Mouse (Mus musculus) hindbrain, embryonic 14.5 days (tissue): ENCODE measurements around the gene Thsd7b. TPM values are rescaled to one million over a fixed set of nuclear protein-coding genes. Genes with fewer than 3 reads are reported as not detected.
A peak's percentile ranks its signal among the peaks of the same experiment; 100 is the strongest.

Experiments used
- ATAC-seq: fragments of 200-750 bp; cut with Nextera tagmentation; 2 replicates; pipeline ENCODE4 v1.8.0; 2017; ENCODE audit warnings: moderate number of reproducible peaks, mild to moderate bottlenecking, moderate TSS enrichment, moderate library complexity; ENCODE audit not compliant: low FRiP score
- DNase-seq: peaks from one replicate; pipeline ENCODE4 v3.0.0-alpha.2; 2015; ENCODE audit warnings: low spot score
- H3K27ac ChIP-seq: fragments of 300-500 bp; sonication (generic); 2 replicates; pipeline ENCODE4 v1.5.1; 2014; ENCODE audit warnings: mild to moderate bottlenecking, moderate library complexity
- H3K27me3 ChIP-seq: fragments of 300-500 bp; sonication (generic); 2 replicates; pipeline ENCODE4 v1.6.1; 2014; ENCODE audit warnings: mild to moderate bottlenecking, low read length, mixed read lengths; ENCODE audit not compliant: control insufficient read depth, insufficient read depth
- H3K36me3 ChIP-seq: fragments of 300-500 bp; sonication (generic); replicated peaks from 2 replicates; pipeline ENCODE4 v1.6.1; 2014; ENCODE audit not compliant: control insufficient read depth, insufficient read depth
- H3K4me1 ChIP-seq: fragments of 300-500 bp; sonication (generic); replicated peaks from 2 replicates; pipeline ENCODE4 v1.6.1; 2014; ENCODE audit warnings: antibody characterized with exemption, low read length, mixed read lengths; ENCODE audit not compliant: control insufficient read depth, insufficient read depth
- H3K4me2 ChIP-seq: fragments of 300-500 bp; sonication (generic); replicated peaks from 2 replicates; pipeline ENCODE4 v1.6.1; 2014; ENCODE audit warnings: mild to moderate bottlenecking, moderate library complexity
- H3K4me3 ChIP-seq: fragments of 300-500 bp; sonication (generic); replicated peaks from 2 replicates; pipeline ENCODE4 v1.5.1; 2014; ENCODE audit warnings: mild to moderate bottlenecking, low read length
- H3K9ac ChIP-seq: fragments of 300-500 bp; sonication (generic); 2 replicates; pipeline ENCODE4 v1.6.1; 2014
- H3K9me3 ChIP-seq: fragments of 300-500 bp; sonication (generic); 2 replicates; pipeline ENCODE4 v1.6.1; 2016; ENCODE audit warnings: low read length; ENCODE audit not compliant: control insufficient read depth
- WGBS: fragments of 180-500 bp; shearing (Covaris S2); extraction: QIAGEN DNeasy Blood & Tissue Kit; methylation state at CpG from one replicate; pipeline ENCODE4 v1.1.7; 2014; 5-methylcytosine and 5-hydroxymethylcytosine counted together
- polyA plus RNA-seq: library from polyadenylated mRNA; unstranded; fragments of >200 nt; fragmentation: Nextera tagmentation; extraction: Ambion mirVana; gene quantifications from 2 replicates; pipeline ENCODE4 v1.2.1, GENCODE M21; 2014

Thsd7b gene
- polyA plus RNA-seq, 1 experiment from 2014 or later = 12.5 TPM

- no peak overlapping the region for H3K27ac ChIP-seq
- no peaks in the 10 kb centered on the region for H3K9me3 ChIP-seq
- H3K36me3 ChIP-seq = no peaks in the 10 kb centered on the region
- H3K4me2 ChIP-seq = no peak overlapping the region
- WGBS = 95% methylated on average over 4 of the region's 4 CpGs
- no peak overlapping the region for H3K9ac ChIP-seq
- H3K4me1 ChIP-seq = 0 out of 2 replicates have a peak, but pooled peaks cover 3% of the 10 kb centered on the region
- no peaks in the 10 kb centered on the region for H3K27me3 ChIP-seq
- H3K4me3 ChIP-seq = no peak overlapping the region
- no peak for ATAC-seq
- no peak for DNase-seq
Observed at GRCm38 (mm10) chr1:129363368-129363767, 90.3 kb downstream of the Thsd7b start.

GRCm38 (mm10) chr1:129364828-129365227, 91.7 kb downstream of the Thsd7b start:
- Histone ChIP-seq H3K4me3 (no peak overlapping the region), H3K4me2 (no peak overlapping the region), H3K36me3 (no peaks in the 10 kb centered on the region), H3K4me1 (0 out of 2 replicates have a peak, but pooled peaks cover 3% of the 10 kb centered on the region), H3K27ac (peak overlapping the region; percentile 48), H3K27me3 (no peaks in the 10 kb centered on the region), H3K9me3 (no peaks in the 10 kb centered on the region), H3K9ac (no peak overlapping the region)
- no peak for DNase-seq
- ATAC-seq = no peak

GRCm38 (mm10) chr1:129365590-129365989, 92.5 kb downstream of the Thsd7b start:
- 35% methylated on average over 1 of the region's 1 CpGs for WGBS
- no peak overlapping the region for H3K27ac ChIP-seq
- no peak overlapping the region for H3K9ac ChIP-seq
- ATAC-seq (no peak), DNase-seq (no peak)
- H3K4me1 ChIP-seq = 0 out of 2 replicates have a peak, but pooled peaks cover 3% of the 10 kb centered on the region
- H3K27me3 ChIP-seq = no peaks in the 10 kb centered on the region
- H3K9me3 ChIP-seq = no peaks in the 10 kb centered on the region
- no peak overlapping the region for H3K4me2 ChIP-seq
- H3K36me3 ChIP-seq = no peaks in the 10 kb centered on the region
- no peak overlapping the region for H3K4me3 ChIP-seq

GRCm38 (mm10) chr1:129386479-129386878, 113.4 kb downstream of the Thsd7b start:
- Histone ChIP-seq H3K4me3 (no peak overlapping the region), H3K9ac (no peak overlapping the region), H3K4me1 (no peaks in the 10 kb centered on the region), H3K4me2 (no peak overlapping the region), H3K36me3 (no peaks in the 10 kb centered on the region), H3K27me3 (no peaks in the 10 kb centered on the region), H3K27ac (no peak overlapping the region), H3K9me3 (no peaks in the 10 kb centered on the region)
- DNase-seq (no peak), ATAC-seq (no peak)

GRCm38 (mm10) chr1:129411584-129411983, 138.5 kb downstream of the Thsd7b start:
- ATAC-seq = no peak
- Histone ChIP-seq H3K9me3 (no peaks in the 10 kb centered on the region), H3K4me1 (no peaks in the 10 kb centered on the region), H3K27ac (no peak overlapping the region), H3K9ac (no peak overlapping the region), H3K4me3 (no peak overlapping the region), H3K4me2 (no peak overlapping the region), H3K36me3 (no peaks in the 10 kb centered on the region), H3K27me3 (no peaks in the 10 kb centered on the region)
- 98% methylated on average over 1 of the region's 1 CpGs for WGBS
- no peak for DNase-seq

GRCm38 (mm10) chr1:129421581-129421980, 148.5 kb downstream of the Thsd7b start:
- H3K9me3 ChIP-seq = no peaks in the 10 kb centered on the region
- H3K27ac ChIP-seq = no peak overlapping the region
- no peak overlapping the region for H3K9ac ChIP-seq
- no peaks in the 10 kb centered on the region for H3K4me1 ChIP-seq
- H3K4me3 ChIP-seq = no peak overlapping the region
- no peak for ATAC-seq
- DNase-seq = no peak
- H3K4me2 ChIP-seq = no peak overlapping the region
- H3K27me3 ChIP-seq = no peaks in the 10 kb centered on the region
- H3K36me3 ChIP-seq = no peaks in the 10 kb centered on the region

- H3K27me3 ChIP-seq = no peaks in the 10 kb centered on the region
- H3K4me1 ChIP-seq = no peaks in the 10 kb centered on the region
- H3K27ac ChIP-seq = no peak overlapping the region
- no peak overlapping the region for H3K4me3 ChIP-seq
- H3K36me3 ChIP-seq = no peaks in the 10 kb centered on the region
- H3K4me2 ChIP-seq = no peak overlapping the region
- H3K9me3 ChIP-seq = no peaks in the 10 kb centered on the region
- ATAC-seq (no peak), DNase-seq (no peak)
- H3K9ac ChIP-seq = no peak overlapping the region
- WGBS = 45% methylated on average over 2 of the region's 2 CpGs
Observed at GRCm38 (mm10) chr1:129464414-129464813, 191.3 kb downstream of the Thsd7b start.

- Histone ChIP-seq H3K9ac (no peak overlapping the region), H3K4me2 (no peak overlapping the region), H3K36me3 (no peaks in the 10 kb centered on the region), H3K4me3 (no peak overlapping the region), H3K27ac (no peak overlapping the region), H3K9me3 (no peaks in the 10 kb centered on the region), H3K4me1 (no peaks in the 10 kb centered on the region), H3K27me3 (no peaks in the 10 kb centered on the region)
- ATAC-seq = peak; percentile 57
- WGBS = 29% methylated on average over 7 of the region's 7 CpGs
- peak; percentile 42 for DNase-seq
Observed at GRCm38 (mm10) chr1:129473504-129473903, 200.4 kb downstream of the Thsd7b start.

- no peak overlapping the region for H3K9ac ChIP-seq
- ATAC-seq (no peak), DNase-seq (no peak)
- H3K4me1 ChIP-seq = no peaks in the 10 kb centered on the region
- H3K9me3 ChIP-seq = no peaks in the 10 kb centered on the region
- H3K4me3 ChIP-seq = no peak overlapping the region
- H3K27me3 ChIP-seq = no peaks in the 10 kb centered on the region
- no peaks in the 10 kb centered on the region for H3K36me3 ChIP-seq
- no peak overlapping the region for H3K27ac ChIP-seq
- WGBS = 88% methylated on average over 5 of the region's 5 CpGs
- H3K4me2 ChIP-seq = no peak overlapping the region
Observed at GRCm38 (mm10) chr1:129484266-129485031, 211.3 kb downstream of the Thsd7b start.

- DNase-seq = no peak
- Histone ChIP-seq H3K4me3 (no peak overlapping the region), H3K36me3 (no peaks in the 10 kb centered on the region), H3K9ac (no peak overlapping the region), H3K4me1 (no peaks in the 10 kb centered on the region), H3K9me3 (no peaks in the 10 kb centered on the region), H3K27ac (no peak overlapping the region), H3K27me3 (no peaks in the 10 kb centered on the region), H3K4me2 (no peak overlapping the region)
- ATAC-seq = no peak
- 91% methylated on average over 3 of the region's 3 CpGs for WGBS
Observed at GRCm38 (mm10) chr1:129491136-129491535, 218.0 kb downstream of the Thsd7b start.
